Mouse (Mus musculus) forebrain, embryonic 10.5 days (tissue): ENCODE results near the gene Nwd1. TPM values are rescaled to one million over a fixed set of nuclear protein-coding genes. Genes with fewer than 3 reads are reported as not detected.

ENCODE experiments used
- DNase-seq: peaks from one replicate; pipeline ENCODE4 v3.0.0-alpha.2; 2017; ENCODE audit warnings: low spot score; ENCODE audit errors: extremely low spot score
- H3K27ac ChIP-seq: fragments of 300-500 bp; sonication (generic); 2 replicates; pipeline ENCODE4 v1.5.1; 2016; ENCODE audit warnings: mild to moderate bottlenecking
- H3K27me3 ChIP-seq: fragments of 300-500 bp; sonication (generic); 2 replicates; pipeline ENCODE4 v1.6.1; 2016; ENCODE audit warnings: mild to moderate bottlenecking; ENCODE audit not compliant: poor library complexity, severe bottlenecking
- H3K36me3 ChIP-seq: fragments of 300-500 bp; sonication (generic); replicated peaks from 2 replicates; pipeline ENCODE4 v1.6.1; 2016; ENCODE audit warnings: mild to moderate bottlenecking, moderate library complexity
- H3K4me1 ChIP-seq: fragments of 300-500 bp; sonication (generic); 2 replicates; pipeline ENCODE4 v1.6.1; 2016
- H3K4me3 ChIP-seq: fragments of 300-500 bp; sonication (generic); 2 replicates; pipeline ENCODE4 v1.5.1; 2016; ENCODE audit warnings: mild to moderate bottlenecking, moderate library complexity
- H3K9me3 ChIP-seq: fragments of 300-500 bp; sonication (generic); 2 replicates; pipeline ENCODE4 v1.6.1; 2016; ENCODE audit warnings: mild to moderate bottlenecking, moderate library complexity
- WGBS: fragments of 180-500 bp; shearing (Covaris S2); methylation state at CpG from one replicate; pipeline ENCODE4 v1.1.7; 2016; 5-methylcytosine and 5-hydroxymethylcytosine counted together
- microRNA-seq: library from miRNA; unstranded; fragments of <30 nt; microRNA quantifications from one replicate; pipeline ENCODE4, GENCODE M21; 2017
- polyA plus RNA-seq: library from polyadenylated mRNA; unstranded; fragments of >200 nt; fragmentation: Nextera tagmentation; extraction: Ambion mirVana; gene quantifications from 2 replicates; pipeline ENCODE4 v1.2.1, GENCODE M21; 2016

The Nwd1 gene
- polyA plus RNA-seq, 1 experiment from 2014 or later = 0.07 TPM

DNA sequence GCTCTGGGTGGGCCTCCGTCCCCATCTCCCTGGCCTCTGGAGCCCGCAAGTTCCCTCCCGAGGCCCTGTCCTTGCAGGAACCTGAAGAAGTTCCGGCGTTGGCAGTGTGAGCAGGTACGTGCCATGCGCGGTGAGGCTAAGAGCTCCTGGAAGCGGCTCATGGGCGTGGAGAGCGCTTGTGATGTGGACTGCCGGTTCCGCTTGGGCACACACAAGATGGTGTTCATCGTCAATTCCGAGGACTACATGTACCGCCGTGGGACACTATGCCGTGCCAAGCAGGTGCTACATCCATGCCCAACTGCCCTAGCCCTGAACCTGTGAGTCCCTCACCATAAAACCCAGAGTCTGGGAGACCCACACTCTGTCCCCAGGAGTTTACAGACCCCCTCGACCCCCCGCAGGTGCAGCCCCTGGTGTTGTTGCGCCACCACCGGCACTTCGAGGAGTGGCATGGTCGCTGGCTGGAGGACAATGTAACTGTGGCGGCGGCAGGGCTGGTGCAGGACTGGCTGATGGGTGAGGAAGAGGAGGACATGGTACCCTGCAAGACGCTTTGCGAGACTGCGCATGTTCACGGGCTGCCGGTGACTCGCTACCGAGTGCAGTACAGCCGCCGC, 110.4 kb downstream of the Nwd1 start:
- Histone ChIP-seq H3K36me3 (peaks cover 76% of the 10 kb centered on the region), H3K9me3 (no peaks in the 10 kb centered on the region)

DNA sequence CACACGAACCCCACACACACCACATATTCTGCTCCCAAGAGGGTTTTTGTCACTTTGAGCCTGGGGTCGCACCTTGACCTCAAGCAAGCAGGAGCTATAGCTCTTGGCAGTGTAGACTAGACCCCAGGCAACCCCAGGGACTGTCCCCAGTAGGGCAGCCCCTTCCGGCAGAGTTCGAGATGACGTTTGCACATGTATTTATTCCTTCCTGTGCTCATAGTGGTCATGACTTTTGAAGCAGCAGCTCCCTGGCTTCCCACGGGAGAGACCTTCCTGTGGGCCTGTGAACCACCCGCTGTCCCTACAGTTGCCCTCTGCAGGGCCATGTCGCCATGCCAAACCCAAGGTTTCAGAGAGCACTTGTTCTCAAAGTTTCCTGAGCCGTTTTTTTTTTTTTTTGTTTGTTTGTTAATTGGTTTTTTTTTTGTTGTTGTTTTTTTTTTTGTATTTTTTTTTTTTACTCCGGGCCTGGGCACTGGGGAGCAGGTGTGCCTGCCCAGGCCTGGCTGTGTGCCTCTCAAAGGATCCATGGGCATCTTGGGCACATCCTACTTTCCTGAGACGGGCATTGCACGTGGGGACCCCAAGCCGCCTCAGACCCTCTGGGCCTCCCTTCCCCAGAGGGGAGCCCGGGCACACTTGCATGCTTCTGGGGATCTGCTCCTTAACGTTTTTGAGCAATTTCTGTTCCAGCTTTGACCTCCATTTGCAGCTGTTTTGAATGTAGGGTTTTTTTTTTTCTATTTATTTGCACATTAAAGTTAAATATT, 111.1 kb downstream of the Nwd1 start:
- Histone ChIP-seq H3K27me3 (no peaks in the 10 kb centered on the region), H3K36me3 (peaks cover 68% of the 10 kb centered on the region), H3K9me3 (no peaks in the 10 kb centered on the region), H3K27ac (no peak overlapping the region), H3K4me1 (no peaks in the 10 kb centered on the region), H3K4me3 (no peak overlapping the region)
- peak; percentile 11 for DNase-seq
- 92% methylated on average over 15 of the region's 15 CpGs for WGBS

More for the DNA sequence above, 110.4 kb downstream of the Nwd1 start:
- peak; percentile 12 for DNase-seq
- no peak overlapping the region for H3K4me3 ChIP-seq
- no peaks in the 10 kb centered on the region for H3K4me1 ChIP-seq
- H3K27ac ChIP-seq = no peak overlapping the region
- no peaks in the 10 kb centered on the region for H3K27me3 ChIP-seq
- WGBS = 97% methylated on average over 35 of the region's 35 CpGs

DNA sequence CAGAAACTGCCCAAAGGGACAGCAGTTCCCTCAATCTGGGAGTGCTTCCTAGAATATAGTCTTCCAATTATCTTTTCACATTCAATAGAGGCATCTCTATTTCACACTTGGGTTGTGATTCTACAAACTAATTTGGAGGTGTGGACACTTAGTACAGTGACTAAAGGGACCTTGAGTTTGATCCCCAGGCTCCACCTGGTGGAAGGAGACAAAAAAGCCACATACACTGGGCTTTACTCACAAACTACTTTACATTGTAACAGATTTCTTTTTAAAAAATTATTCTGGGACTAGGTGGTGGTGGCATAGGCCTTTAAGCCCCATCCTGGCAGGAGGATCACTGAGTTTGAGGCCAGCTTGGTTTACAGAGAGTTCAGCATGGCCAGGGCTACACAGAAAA, 111.8 kb downstream of the Nwd1 start:
- H3K4me3 ChIP-seq = no peak overlapping the region
- no peaks in the 10 kb centered on the region for H3K4me1 ChIP-seq
- peaks cover 61% of the 10 kb centered on the region for H3K36me3 ChIP-seq
- DNase-seq = no peak
- H3K9me3 ChIP-seq = no peaks in the 10 kb centered on the region
- no peaks in the 10 kb centered on the region for H3K27me3 ChIP-seq
- H3K27ac ChIP-seq = no peak overlapping the region

DNA sequence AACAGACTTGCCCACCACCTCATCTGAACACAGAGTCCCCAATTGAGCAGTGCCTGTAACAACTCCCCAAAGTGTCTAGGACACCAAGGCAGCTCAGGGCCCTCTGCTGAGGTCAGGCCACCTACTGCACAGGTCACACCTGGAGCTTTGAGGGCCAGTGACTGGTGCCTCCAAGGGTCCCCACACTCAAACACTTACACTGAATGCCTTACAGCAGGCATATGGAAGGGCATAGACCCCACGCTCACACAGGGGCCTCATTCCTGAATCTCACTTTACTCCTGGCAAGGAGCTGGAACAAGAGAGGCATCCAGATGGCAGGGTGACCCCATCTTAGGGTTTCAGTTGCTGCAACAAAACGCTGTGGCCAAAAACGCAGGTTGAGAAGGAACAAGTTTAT, 113.7 kb downstream of the Nwd1 start:
- H3K27me3 ChIP-seq = no peaks in the 10 kb centered on the region
- H3K9me3 ChIP-seq = no peaks in the 10 kb centered on the region
- DNase-seq = no peak
- 87% methylated on average over 3 of the region's 3 CpGs for WGBS
- no peaks in the 10 kb centered on the region for H3K4me1 ChIP-seq
- peaks cover 45% of the 10 kb centered on the region for H3K36me3 ChIP-seq
- no peak overlapping the region for H3K27ac ChIP-seq
- no peak overlapping the region for H3K4me3 ChIP-seq

DNA sequence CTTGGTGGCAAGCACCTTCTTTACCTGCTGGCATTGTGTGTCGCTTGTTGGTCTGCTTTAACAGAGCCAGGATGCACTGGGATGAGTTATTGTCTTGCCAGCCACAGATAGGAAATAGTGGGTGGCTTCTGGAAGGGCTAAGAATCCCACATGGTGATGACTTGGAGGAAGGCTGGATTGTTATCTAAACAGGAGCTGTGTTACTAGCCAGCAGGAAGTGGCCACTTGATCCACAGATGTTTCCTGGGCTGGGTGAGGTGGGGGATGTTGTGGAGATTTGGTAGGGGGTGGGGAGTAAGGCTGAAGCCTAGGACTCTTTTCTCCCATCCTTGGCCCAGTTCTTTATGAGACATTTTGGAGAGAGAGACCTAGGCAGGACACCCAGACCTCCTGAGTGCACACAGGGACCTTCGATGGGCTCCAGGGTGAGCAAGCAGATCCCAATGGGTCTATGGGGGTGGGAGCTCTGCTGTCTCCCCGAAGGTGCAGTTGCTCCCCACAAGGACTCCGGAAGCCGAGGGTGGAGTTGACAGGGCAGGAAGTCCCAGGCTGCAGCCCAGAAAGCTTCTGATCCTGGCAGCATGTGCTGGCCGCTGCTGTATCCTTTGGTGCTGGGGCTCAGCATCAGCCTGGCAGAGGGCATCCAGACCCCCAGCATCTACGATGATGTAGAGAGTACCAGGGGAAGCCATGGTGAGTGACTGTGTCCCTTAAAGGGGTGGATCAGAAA, 115.0 kb downstream of the Nwd1 start, which contains the start of gene F2rl3:
F2rl3 (plus strand) TSS at position 559 of the 730 bp plus-strand sequence.
- Histone ChIP-seq H3K9me3 (no peaks in the 10 kb centered on the region), H3K4me1 (no peaks in the 10 kb centered on the region), H3K4me3 (no peak within 1 kb of the TSS), H3K36me3 (peaks cover 32% of the 10 kb centered on the region), H3K27me3 (no peaks in the 10 kb centered on the region), H3K27ac (peak within 1 kb of the TSS; percentile 30; the same call in 1 of the 2 replicates)
- DNase-seq = peak; percentile 12
- WGBS = 84% methylated on average over 7 of the region's 7 CpGs

DNA sequence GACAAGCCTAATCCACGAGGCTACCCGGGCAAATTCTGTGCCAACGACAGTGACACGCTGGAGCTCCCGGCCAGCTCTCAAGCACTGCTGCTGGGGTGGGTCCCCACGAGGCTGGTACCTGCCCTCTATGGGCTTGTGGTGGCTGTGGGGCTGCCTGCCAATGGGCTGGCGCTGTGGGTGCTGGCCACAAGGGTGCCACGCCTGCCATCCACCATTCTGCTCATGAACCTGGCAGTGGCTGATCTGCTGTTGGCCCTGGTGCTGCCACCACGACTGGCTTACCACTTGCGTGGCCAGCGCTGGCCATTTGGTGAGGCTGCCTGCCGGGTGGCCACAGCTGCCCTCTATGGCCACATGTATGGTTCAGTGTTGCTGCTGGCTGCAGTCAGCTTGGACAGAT, 115.8 kb downstream of the Nwd1 start:
- DNase-seq = no peak
- H3K4me3 ChIP-seq = no peak overlapping the region
- H3K27ac ChIP-seq = peak overlapping the region; percentile 30; the same call in 1 of the 2 replicates
- no peaks in the 10 kb centered on the region for H3K27me3 ChIP-seq
- H3K4me1 ChIP-seq = no peaks in the 10 kb centered on the region
- peaks cover 24% of the 10 kb centered on the region for H3K36me3 ChIP-seq
- no peaks in the 10 kb centered on the region for H3K9me3 ChIP-seq
- 92% methylated on average over 12 of the region's 12 CpGs for WGBS

DNA sequence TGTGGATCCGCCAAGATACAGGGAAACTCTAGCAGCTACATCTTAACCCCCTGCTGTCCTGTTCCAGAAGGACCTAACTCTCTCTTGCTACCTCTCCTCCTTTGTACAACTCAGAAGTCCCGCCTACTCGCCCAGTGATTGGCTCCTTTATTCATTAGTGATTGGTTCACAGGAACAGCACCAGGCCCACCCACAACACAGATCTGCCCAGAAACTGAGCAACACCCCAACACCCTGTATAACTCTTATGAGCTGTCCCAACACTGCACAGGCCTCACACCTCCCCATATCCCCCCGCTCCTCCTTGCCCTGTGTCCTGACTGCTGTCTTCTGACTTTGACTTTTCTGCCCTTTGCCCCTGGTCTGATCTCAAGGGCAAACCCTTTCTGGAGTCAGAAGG, 119.2 kb downstream of the Nwd1 start:
- 65% methylated on average over 4 of the region's 4 CpGs for WGBS
- H3K4me1 ChIP-seq = no peaks in the 10 kb centered on the region
- no peak overlapping the region for H3K4me3 ChIP-seq
- no peaks in the 10 kb centered on the region for H3K36me3 ChIP-seq
- H3K9me3 ChIP-seq = no peaks in the 10 kb centered on the region
- H3K27me3 ChIP-seq = no peaks in the 10 kb centered on the region
- no peak overlapping the region for H3K27ac ChIP-seq
- DNase-seq = no peak

DNA sequence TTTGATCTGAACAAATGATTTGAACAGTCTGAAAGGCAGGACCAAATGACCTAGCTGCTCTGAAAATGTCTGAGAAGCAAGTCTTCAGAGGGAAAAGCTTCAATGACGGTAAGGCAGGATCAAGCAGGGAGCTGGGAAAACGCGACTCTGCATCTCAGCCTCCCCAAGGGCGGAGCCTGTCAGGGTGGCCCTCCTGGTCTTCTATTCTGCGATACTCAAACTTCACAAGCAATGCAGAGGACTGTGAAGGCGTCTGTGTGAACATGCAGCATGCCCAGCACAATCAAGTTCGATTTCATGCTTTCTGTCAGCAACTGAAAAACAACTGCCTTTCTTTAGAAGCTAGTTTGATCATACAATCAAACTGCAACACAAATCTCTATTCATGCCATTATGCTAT, 120.3 kb downstream of the Nwd1 start:
- 45% methylated on average over 7 of the region's 7 CpGs for WGBS
- no peak for DNase-seq
- no peaks in the 10 kb centered on the region for H3K4me1 ChIP-seq
- no peak overlapping the region for H3K27ac ChIP-seq
- H3K36me3 ChIP-seq = no peaks in the 10 kb centered on the region
- no peak overlapping the region for H3K4me3 ChIP-seq
- no peaks in the 10 kb centered on the region for H3K9me3 ChIP-seq
- H3K27me3 ChIP-seq = no peaks in the 10 kb centered on the region

Small RNA genes within 50 kb of the gene (microRNA-seq; reads per million reads assigned to microRNA genes)
- not detected for gene Gm26237

Other genes with a start within 250 kb of the Nwd1 start
- 72.9 and 74.3 TPM in 2 replicates for gene Eps15l1, start 225.3 kb upstream of the Nwd1 start, polyA plus RNA-seq
- 1.1 and 1.5 TPM in 2 replicates for gene Calr3, start 202.8 kb upstream of the Nwd1 start, polyA plus RNA-seq
- gene 1700030K09Rik, start 202.8 kb upstream of the Nwd1 start, polyA plus RNA-seq = 13.6 and 14.3 TPM in 2 replicates
- gene Cherp, start 171.5 kb upstream of the Nwd1 start, polyA plus RNA-seq = 108 and 114 TPM in 2 replicates
- 14.0 and 15.3 TPM in 2 replicates for gene Slc35e1, start 154.1 kb upstream of the Nwd1 start, polyA plus RNA-seq
- gene Med26, start 98.4 kb upstream of the Nwd1 start, polyA plus RNA-seq = 19.4 and 20.1 TPM in 2 replicates
- 105 and 106 TPM in 2 replicates for gene Smim7, start 75.6 kb upstream of the Nwd1 start, polyA plus RNA-seq
- gene Tmem38a, start 74.7 kb upstream of the Nwd1 start, polyA plus RNA-seq = 8.6 and 10.4 TPM in 2 replicates
- gene Sin3b, start 76.6 kb downstream of the Nwd1 start, polyA plus RNA-seq = 146 and 151 TPM in 2 replicates
- 2.0 and 2.7 TPM in 2 replicates for gene F2rl3, start 115.2 kb downstream of the Nwd1 start, polyA plus RNA-seq